Mouse (Mus musculus) erythroblast, adult 5-6 weeks (primary cell): Measurements from ENCODE around the gene Taldo1. TPM values are rescaled to one million over a fixed set of nuclear protein-coding genes. Genes with fewer than 3 reads are reported as not detected.
"Not testable (repeated sequence)": the region's sequence is repeated elsewhere in the genome, so short reads cannot be mapped to it uniquely, and the experiment has no call there.

ENCODE experiments used
- ATAC-seq: replicated peaks from 2 replicates; pipeline ENCODE4 v1.8.0; 2016; ENCODE audit warnings: moderate number of reproducible peaks, mild to moderate bottlenecking, moderate TSS enrichment, inconsistent platforms; ENCODE audit not compliant: poor library complexity, low FRiP score, severe bottlenecking
- total RNA-seq, 2 experiments: library from RNA; stranded (forward) in 1 of 2; stranded (reverse) in 1 of 2; fragments of 150-400 nt in 1 of 2; fragments of 200-764, 138-1000 nt in 1 of 2; gene quantifications; 2 replicates each; pipeline versions ENCODE4 v1.2.3 to v1.2.4; 2015 to 2017; ENCODE audit warnings: low replicate concordance in 2 of 2

The Taldo1 gene
- total RNA-seq, 2 experiments from 2014 or later = 180 to 443 TPM

- ATAC-seq = no peak
These were observed 44.0 kb downstream of the Taldo1 start for GRCm38 (mm10) chr7:141435856-141436522.

- ATAC-seq = no peak
These were observed 44.5 kb downstream of the Taldo1 start for GRCm38 (mm10) chr7:141436523-141436892.

DNA sequence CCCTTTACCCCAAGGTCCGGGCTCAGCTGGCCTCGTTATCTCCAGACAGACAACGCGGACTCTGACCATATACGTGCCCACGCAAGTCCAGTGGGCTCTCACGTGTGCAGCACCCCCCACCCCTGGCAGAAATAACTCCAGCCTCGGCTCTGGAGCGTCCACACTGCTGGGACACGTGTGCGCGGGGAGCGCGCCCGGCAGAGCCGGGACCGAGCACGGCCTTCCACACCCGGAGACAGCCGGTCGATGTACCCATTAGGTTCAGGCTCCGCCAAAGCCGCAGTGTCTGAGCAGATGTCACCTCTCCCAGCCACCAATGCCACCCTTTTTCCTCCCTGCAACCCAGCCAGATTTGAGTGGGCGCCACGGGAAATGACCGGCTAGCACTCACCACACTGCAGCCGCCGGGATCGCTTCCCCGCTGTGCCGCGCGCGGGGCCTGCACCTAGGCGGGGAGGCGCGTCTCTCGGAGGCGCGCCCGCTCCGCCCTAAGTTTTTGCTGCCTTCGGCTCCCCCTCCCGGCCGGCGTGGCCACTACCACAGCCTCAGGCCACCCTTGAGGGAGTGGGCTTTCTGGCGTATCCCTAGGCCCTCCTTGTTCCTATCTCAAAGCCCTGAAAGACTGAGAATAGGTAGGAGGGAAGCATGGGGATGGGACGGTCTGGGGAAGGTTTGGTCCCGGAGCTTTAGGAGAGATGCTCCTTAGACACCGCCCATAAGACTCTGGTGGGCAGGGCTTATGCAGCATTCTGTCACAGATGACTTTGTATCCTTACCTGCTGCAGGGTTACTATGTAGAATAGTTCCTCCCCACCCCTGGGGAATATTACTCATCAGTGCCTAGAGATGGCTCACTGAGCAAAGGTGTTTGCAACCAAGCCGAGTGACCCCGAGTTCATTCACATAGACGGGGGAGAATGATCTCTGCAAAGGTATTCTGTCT is 45.5 kb downstream of the Taldo1 start, which contains the start of gene Slc25a22:
TSS of gene Slc25a22 (minus strand) at position 715 of the 943 bp plus-strand sequence.
- ATAC-seq = peak; percentile 65

DNA sequence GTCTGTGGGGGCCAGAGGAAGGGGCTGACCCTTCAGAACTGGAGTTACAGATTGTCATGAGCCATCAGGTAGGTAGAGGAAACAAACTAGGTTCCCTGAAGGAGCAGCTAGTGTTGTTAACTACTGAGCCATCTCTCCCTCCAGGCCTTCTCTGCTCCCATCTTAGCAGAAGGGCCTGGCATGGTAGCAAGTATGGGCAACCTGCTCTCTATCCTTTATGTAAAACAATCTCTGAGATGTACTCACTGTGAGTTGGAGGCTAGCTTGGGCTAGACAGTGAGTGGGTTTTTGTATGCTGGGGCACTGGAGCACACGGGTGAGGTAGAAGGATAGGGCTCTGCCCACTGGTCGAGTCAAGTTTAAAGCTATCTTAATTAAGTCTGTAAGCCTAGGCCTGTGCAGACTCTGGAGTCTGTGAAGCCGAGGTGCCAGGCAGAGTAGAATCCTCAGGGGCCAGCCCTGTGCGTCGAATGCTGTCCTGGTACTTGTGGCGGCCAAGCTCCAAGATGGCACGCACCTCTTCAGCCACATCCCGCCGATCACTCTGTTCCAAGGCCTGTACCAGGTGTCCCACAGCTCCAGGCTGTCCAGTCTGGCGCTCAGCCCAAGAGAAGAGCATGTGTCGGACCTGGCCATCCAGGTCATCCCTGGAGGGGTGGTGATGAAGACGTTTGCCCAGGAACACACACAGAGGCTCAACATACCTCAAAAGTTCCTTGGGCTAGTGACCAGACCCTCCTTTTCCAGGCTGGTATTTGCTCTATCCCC is 46.4 kb downstream of the Taldo1 start:
- ATAC-seq = no peak

DNA sequence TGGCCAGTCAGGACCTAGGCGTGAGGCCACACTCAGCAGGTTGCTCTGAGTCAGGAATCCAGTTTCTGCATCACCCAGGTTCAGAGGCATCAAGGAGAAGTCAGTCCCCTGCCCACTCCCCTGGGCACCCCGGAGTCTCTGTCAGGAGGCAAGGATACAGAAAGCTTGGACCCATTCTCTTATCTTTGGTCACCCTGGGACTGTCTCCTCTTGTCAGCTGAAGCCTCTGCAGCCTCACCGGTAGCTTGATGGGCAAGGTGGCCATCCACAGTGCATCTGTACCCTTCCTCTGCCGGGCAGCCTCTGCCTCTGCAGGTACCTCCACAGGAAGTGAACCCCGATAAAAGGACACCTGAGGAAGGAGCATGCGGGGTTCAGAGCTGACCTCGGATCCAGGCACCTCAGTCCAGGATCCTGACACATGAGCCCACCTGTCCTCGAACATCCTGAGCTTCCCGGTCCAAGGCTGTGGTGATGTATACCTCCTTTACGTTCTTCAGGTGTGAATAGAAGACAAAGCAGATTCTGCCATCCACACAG is 47.2 kb downstream of the Taldo1 start:
- no peak for ATAC-seq

DNA sequence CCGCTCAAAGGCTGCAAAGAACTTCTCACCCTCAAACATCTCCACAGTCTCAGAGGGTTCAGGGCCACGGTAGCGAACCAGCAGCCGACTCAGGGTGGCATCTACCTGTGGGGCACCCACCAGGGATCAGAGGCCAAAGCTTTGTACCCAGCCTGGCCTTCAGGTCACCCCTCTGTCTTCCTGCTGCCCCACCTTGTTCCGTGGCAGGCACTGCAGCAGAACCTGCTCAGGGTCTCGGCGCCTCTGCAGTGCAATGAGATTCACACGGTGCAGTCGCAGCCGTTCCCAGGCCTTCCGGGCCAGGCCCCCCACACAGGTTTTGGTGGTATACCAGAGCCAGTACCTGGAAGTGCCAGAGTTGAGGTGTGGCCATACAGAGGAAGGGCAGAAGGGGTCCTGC is 47.8 kb downstream of the Taldo1 start:
- ATAC-seq = no peak

GRCm38 (mm10) chr7:141440613-141441012 is 48.6 kb downstream of the Taldo1 start:
- no peak for ATAC-seq

- ATAC-seq = no peak
These were observed 49.5 kb downstream of the Taldo1 start for GRCm38 (mm10) chr7:141441460-141441859.

- no peak for ATAC-seq
These were observed 50.2 kb downstream of the Taldo1 start for GRCm38 (mm10) chr7:141442199-141442598.

GRCm38 (mm10) chr7:141443081-141443821 is 51.3 kb downstream of the Taldo1 start:
- ATAC-seq = peak; percentile 39

GRCm38 (mm10) chr7:141443828-141444237 is 51.8 kb downstream of the Taldo1 start, which contains the start of gene Pidd1:
TSS of gene Pidd1 (minus strand) at chr7:141444025.
- peak; percentile 57 for ATAC-seq

DNA sequence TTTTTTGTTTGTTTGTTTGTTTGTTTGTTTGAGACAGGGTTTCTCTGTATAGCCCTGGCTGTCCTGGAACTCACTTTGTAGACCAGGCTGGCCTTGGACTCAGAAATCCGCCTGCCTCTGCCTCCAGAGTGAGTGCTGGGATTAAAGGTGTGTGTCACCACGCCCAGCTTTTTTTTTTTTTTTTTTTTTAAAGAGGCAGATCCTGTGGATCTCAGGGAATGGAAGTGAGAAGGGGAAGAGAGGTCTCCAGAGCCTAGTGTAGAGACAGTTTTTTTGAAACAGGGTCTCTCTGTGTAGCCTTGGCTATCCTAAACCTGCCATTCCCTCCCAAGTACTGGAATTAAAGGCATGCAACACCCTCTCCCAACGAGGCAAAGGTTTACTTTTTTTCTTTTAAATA is 54.4 kb downstream of the Taldo1 start:
- ATAC-seq = not testable (repeated sequence)

DNA sequence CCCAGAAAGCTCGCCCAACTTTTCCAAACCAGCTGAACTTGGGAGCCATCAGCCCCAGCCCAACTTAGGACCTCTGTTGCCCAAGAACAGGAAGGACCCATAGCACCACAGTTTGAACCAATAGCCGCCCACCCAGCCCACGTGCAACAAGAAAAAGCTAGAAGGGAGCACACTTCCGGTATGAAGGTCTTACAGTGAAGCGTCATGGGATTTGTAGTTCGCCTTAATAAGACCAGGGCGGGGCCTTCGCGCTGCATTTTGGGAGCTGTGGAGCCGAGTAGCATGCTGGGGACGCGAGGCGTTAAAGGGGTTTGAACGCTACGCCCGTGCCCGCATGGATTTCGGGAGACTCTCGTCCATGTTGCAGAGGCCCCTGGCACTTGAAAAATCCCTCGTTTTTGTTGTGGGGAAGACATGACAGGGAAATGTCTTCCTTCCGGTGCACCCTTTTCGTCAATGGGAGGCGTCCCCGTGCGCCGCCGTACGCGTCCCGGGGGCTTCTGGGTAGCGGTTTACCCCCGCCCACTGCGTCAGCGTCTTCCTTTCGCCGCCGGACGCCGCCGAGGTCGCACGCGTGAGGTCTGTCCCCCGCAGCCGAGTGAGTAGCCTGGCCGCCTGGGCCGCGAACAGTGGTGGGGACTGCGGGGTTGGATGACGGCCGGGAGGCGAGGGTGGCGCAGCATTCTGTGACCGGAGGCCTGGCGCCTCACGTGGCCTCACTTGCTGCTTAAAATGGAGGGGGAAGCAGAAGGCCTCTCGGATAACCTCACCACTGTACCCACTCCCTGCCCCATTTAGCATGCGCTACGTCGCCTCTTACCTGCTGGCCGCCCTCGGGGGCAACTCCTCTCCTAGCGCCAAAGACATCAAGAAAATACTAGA is 55.4 kb downstream of the Taldo1 start, which contains the start of gene Rplp2:
TSS of gene Rplp2 (plus strand) at position 261 of the 882 bp plus-strand sequence.
- ATAC-seq = peak; percentile 86

- ATAC-seq = no peak
These were observed 59.9 kb downstream of the Taldo1 start for GRCm38 (mm10) chr7:141451928-141452327.
